Mouse (Mus musculus) MEL (cell line): Measurements from ENCODE around the gene Egfl7. TPM values are rescaled to one million over a fixed set of nuclear protein-coding genes. Genes with fewer than 3 reads are reported as not detected.

Experiments used
- DNase-seq: peaks from one replicate; pipeline ENCODE4 v3.0.0; 2011; ENCODE audit warnings: low read depth, low spot score
- H3K27ac ChIP-seq: 2 replicates; pipeline ENCODE4 v1.5.1; 2012; ENCODE audit warnings: low read depth, mild to moderate bottlenecking, control low read depth, low read length, moderate library complexity; ENCODE audit not compliant: control insufficient read depth
- H3K27me3 ChIP-seq, 2 experiments: fragments of 150-350 bp in 1 of 2; sonication (generic) in 1 of 2; 2 replicates each; pipeline ENCODE4 v1.6.1; 2012; ENCODE audit warnings: low read length in 2 of 2, mild to moderate bottlenecking in 2 of 2, improper control_type of control experiment in 1 of 2, moderate library complexity in 1 of 2; ENCODE audit not compliant: insufficient read depth in 2 of 2, control insufficient read depth in 1 of 2
- H3K36me3 ChIP-seq, 2 experiments: 2 replicates each; pipeline ENCODE4 v1.6.1; 2012 to 2014; ENCODE audit warnings: low read length in 2 of 2, improper control_type of control experiment in 1 of 2, inconsistent platforms in 1 of 2, mild to moderate bottlenecking in 1 of 2; ENCODE audit not compliant: insufficient read depth in 2 of 2, control insufficient read depth in 1 of 2
- H3K4me1 ChIP-seq, 2 experiments: fragments of 150-350 bp in 1 of 2; sonication (generic) in 1 of 2; 2 replicates each; pipeline ENCODE4 v1.6.1; 2012; ENCODE audit warnings: low read length in 2 of 2, improper control_type of control experiment in 1 of 2, mild to moderate bottlenecking in 1 of 2; ENCODE audit not compliant: insufficient read depth in 2 of 2, control insufficient read depth in 1 of 2
- H3K4me3 ChIP-seq, 2 experiments: fragments of 150-350 bp in 1 of 2; sonication (generic) in 1 of 2; 2 replicates each; pipeline ENCODE4 v1.5.1; 2012; ENCODE audit warnings: low read depth in 2 of 2, low read length in 2 of 2, mild to moderate bottlenecking in 2 of 2, moderate library complexity in 2 of 2, control low read depth in 1 of 2, improper control_type of control experiment in 1 of 2; ENCODE audit not compliant: control insufficient read depth in 1 of 2, insufficient read depth in 1 of 2
- H3K79me2 ChIP-seq: 2 replicates; pipeline ENCODE4 v1.6.1; 2012; ENCODE audit warnings: mild to moderate bottlenecking, low read length, moderate library complexity; ENCODE audit not compliant: control insufficient read depth, poor library complexity, insufficient read depth
- H3K9ac ChIP-seq: 2 replicates; pipeline ENCODE4 v1.6.1; 2012; ENCODE audit warnings: low read depth, mild to moderate bottlenecking, control low read depth, low read length, moderate library complexity; ENCODE audit not compliant: control insufficient read depth, poor library complexity, severe bottlenecking
- H3K9me3 ChIP-seq: fragments of 150-350 bp; sonication (generic); replicated peaks from 2 replicates; pipeline ENCODE4 v1.6.1; 2012; ENCODE audit warnings: mild to moderate bottlenecking, low read length, improper control_type of control experiment, moderate library complexity; ENCODE audit not compliant: insufficient read depth
- CHD1 ChIP-seq: IDR thresholded peaks from 2 replicates; pipeline ENCODE4 v1.6.1; 2012; ENCODE audit warnings: low read depth, mild to moderate bottlenecking, inconsistent platforms, low read length, improper control_type of control experiment
- CTCF ChIP-seq, 3 experiments: IDR thresholded peaks in 2 of 3; conservative IDR thresholded peaks in 1 of 3; 2 replicates each; pipeline ENCODE4 v1.5.1; 2011 to 2012; ENCODE audit warnings: low read length in 3 of 3, low read depth in 2 of 3, mild to moderate bottlenecking in 2 of 3, improper control_type of control experiment in 1 of 3, inconsistent platforms in 1 of 3, mixed read lengths in 1 of 3, moderate library complexity in 1 of 3; ENCODE audit not compliant: control insufficient read depth in 1 of 3, insufficient read depth in 1 of 3, poor library complexity in 1 of 3, severe bottlenecking in 1 of 3
- E2F4 ChIP-seq: IDR thresholded peaks from 2 replicates; pipeline ENCODE4 v1.6.1; 2011; ENCODE audit warnings: low read depth, low read length, improper control_type of control experiment, borderline replicate concordance
- GATA1 ChIP-seq: IDR thresholded peaks from 2 replicates; pipeline ENCODE4 v1.6.1; 2011; ENCODE audit warnings: low read depth, low read length, improper control_type of control experiment
- KAT2A ChIP-seq: conservative IDR thresholded peaks from 2 replicates; pipeline ENCODE4 v1.6.1; 2012; ENCODE audit warnings: low read depth, low read length, improper control_type of control experiment, inconsistent platforms
- MAFK ChIP-seq: IDR thresholded peaks from 2 replicates; pipeline ENCODE4 v1.6.1; 2011; ENCODE audit warnings: low read depth, mild to moderate bottlenecking, low read length, improper control_type of control experiment, borderline replicate concordance
- MAZ ChIP-seq: IDR thresholded peaks from 2 replicates; pipeline ENCODE4 v1.6.1; 2012; ENCODE audit warnings: low read depth, mild to moderate bottlenecking, inconsistent platforms, low read length, improper control_type of control experiment
- MEF2A ChIP-seq: IDR thresholded peaks from 2 replicates; pipeline ENCODE4 v1.6.1; 2014; ENCODE audit warnings: low read depth, mild to moderate bottlenecking, inconsistent platforms, low read length, improper control_type of control experiment; ENCODE audit not compliant: poor library complexity, insufficient replicate concordance, severe bottlenecking; ENCODE audit errors: extremely low read depth
- POLR2A ChIP-seq, 2 experiments: IDR thresholded peaks; 2 replicates each; pipeline ENCODE4 v1.6.1; 2011 to 2012; ENCODE audit warnings: low read length in 2 of 2, mild to moderate bottlenecking in 2 of 2, control low read depth in 1 of 2, improper control_type of control experiment in 1 of 2, low read depth in 1 of 2, moderate library complexity in 1 of 2; ENCODE audit not compliant: control insufficient read depth in 1 of 2, insufficient read depth in 1 of 2, poor library complexity in 1 of 2
- TAL1 ChIP-seq: IDR thresholded peaks from 2 replicates; pipeline ENCODE4 v1.6.1; 2012; ENCODE audit warnings: mild to moderate bottlenecking, inconsistent platforms, low read length, moderate library complexity, mixed read lengths
- UBTF ChIP-seq: IDR thresholded peaks from 2 replicates; pipeline ENCODE4 v1.6.1; 2012; ENCODE audit warnings: low read depth, mild to moderate bottlenecking, inconsistent platforms, low read length, improper control_type of control experiment, moderate library complexity, borderline replicate concordance; ENCODE audit not compliant: insufficient read depth
- ZNF384 ChIP-seq: IDR thresholded peaks from 2 replicates; pipeline ENCODE4 v1.6.1; 2012; ENCODE audit warnings: low read depth, mild to moderate bottlenecking, inconsistent platforms, low read length, improper control_type of control experiment
- polyA plus RNA-seq, 2 experiments: library from polyadenylated mRNA; stranded (reverse) in 1 of 2; unstranded in 1 of 2; fragments of >175 nt in 1 of 2; fragments of >200 nt in 1 of 2; gene quantifications; 2 replicates each; pipeline versions ENCODE4 v1.2.1 to v1.2.4; 2012; ENCODE audit warnings: low replicate concordance in 2 of 2, low read depth in 1 of 2; ENCODE audit not compliant: insufficient read length in 2 of 2, insufficient read depth in 1 of 2, missing spikeins in 1 of 2
- total RNA-seq: library from RNA; depleted of rRNA; stranded (reverse); fragments of 300-350 nt; gene quantifications from 2 replicates; pipeline ENCODE4 v1.2.3, GENCODE M21; 2012

The Egfl7 gene
- total and polyA plus RNA-seq, 3 experiments, result 73.9 to 125 TPM; not detected in 1

DNA sequence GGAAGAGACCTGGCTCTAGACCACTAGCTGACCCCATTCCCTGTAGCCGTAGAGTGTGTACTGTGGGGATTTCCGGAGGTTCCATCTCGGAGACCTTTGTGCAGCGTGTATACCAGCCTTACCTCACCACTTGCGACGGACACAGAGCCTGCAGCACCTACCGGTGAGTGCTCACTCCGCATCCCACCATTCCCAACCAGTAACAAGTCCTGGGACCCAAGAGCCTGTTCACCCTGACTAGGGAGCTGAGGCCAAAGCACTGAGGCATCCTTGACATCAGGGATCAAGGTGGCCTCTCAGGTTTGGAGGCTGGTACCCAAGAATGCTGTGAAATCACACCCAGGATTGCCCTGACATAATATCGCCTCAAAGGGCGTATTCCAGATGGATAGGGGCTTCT is 9.5 kb downstream of the Egfl7 start:
- H3K4me3 ChIP-seq, result no peak overlapping the region
- no peaks in the 10 kb centered on the region; the same call in 1 of the 2 replicates for H3K79me2 ChIP-seq
- H3K9me3 ChIP-seq, result no peaks in the 10 kb centered on the region
- no peak for TF ChIP-seq ZNF384
- TF ChIP-seq MEF2A, result no peak
- TF ChIP-seq UBTF, result no peak
- TF ChIP-seq E2F4, result no peak
- no peak for TF ChIP-seq CHD1
- TF ChIP-seq CTCF (IDR thresholded peaks at IDR 0.05 in 2 of 3, conservative IDR thresholded peaks at IDR 0.05 in 1 of 3; ENCODE audit: control insufficient read depth in 1 of 3, insufficient read depth in 1 of 3, low read depth in 2 of 3, low read length in 3 of 3, poor library complexity in 1 of 3, severe bottlenecking in 1 of 3), result no peak
- TF ChIP-seq TAL1, result no peak
- H3K36me3 ChIP-seq, result peaks cover 0 to 9% of the 10 kb centered on the region in 2 experiments; a peak in 2 of 4 replicates
- DNase-seq, result no peak
- H3K4me1 ChIP-seq, result peaks cover 0 to 12% of the 10 kb centered on the region in 2 experiments; a peak in 2 of 4 replicates
- no peak overlapping the region for H3K9ac ChIP-seq
- H3K27ac ChIP-seq, result no peak overlapping the region
- H3K27me3 ChIP-seq, result no peaks in the 10 kb centered on the region

DNA sequence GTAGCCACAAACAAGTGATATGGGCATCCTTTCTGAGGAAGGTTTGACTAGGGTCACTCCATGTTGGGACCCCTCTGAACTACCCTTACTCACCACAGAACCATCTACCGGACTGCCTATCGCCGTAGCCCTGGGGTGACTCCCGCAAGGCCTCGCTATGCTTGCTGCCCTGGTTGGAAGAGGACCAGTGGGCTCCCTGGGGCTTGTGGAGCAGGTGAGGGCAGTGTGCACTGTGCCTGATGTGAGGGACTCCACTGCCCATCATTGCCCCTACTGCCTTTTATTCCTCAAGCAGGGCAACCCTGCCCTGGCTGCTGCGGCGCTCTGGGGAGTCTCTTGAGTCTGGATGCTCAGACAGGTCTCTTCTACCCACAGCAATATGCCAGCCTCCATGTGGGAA is 10.5 kb downstream of the Egfl7 start:
- Histone ChIP-seq H3K4me1 (peaks cover 0 to 12% of the 10 kb centered on the region in 2 experiments; a peak in 2 of 4 replicates), H3K9me3 (no peaks in the 10 kb centered on the region), H3K79me2 (no peaks in the 10 kb centered on the region; the same call in 1 of the 2 replicates), H3K36me3 (peaks cover 0 to 9% of the 10 kb centered on the region in 2 experiments; a peak in 2 of 4 replicates), H3K4me3 (no peak overlapping the region), H3K27me3 (no peaks in the 10 kb centered on the region), H3K27ac (no peak overlapping the region), H3K9ac (no peak overlapping the region)
- TF ChIP-seq MAZ, result no peak
- 0 out of 4 replicates have a peak, but pooled peaks of 1 of the 2 experiments have one; percentile 13 for TF ChIP-seq POLR2A (IDR thresholded peaks at IDR 0.05; ENCODE audit: control insufficient read depth in 1 of 2, insufficient read depth in 1 of 2, low read depth in 1 of 2, low read length in 2 of 2, poor library complexity in 1 of 2)
- TF ChIP-seq MAFK, result no peak
- DNase-seq, result no peak

DNA sequence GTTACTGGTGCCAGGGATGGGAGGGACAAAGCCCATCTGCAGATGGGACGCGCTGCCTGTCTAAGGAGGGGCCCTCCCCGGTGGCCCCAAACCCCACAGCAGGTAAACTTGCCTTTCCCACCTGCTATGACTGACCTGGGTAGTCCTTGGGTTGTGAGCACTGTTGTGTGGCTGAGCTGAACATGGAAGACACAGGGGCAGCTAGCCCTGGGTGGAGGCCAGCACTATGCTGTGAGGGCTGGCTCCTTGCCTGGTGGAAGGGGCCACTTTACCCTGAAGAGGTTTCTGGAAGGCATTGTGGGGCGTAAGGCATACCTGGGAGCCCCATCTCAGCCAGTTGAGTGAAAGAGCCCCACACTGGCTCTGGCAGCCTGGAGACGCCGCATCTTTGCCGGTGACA is 11.1 kb downstream of the Egfl7 start:
- Histone ChIP-seq H3K27me3 (no peaks in the 10 kb centered on the region), H3K9me3 (no peaks in the 10 kb centered on the region), H3K4me3 (no peak overlapping the region), H3K36me3 (peaks cover 0 to 9% of the 10 kb centered on the region in 2 experiments; a peak in 2 of 4 replicates)
- TF ChIP-seq GATA1, result no peak
- TF ChIP-seq MEF2A, result no peak
- TF ChIP-seq E2F4, result no peak
- TF ChIP-seq KAT2A, result no peak
- TF ChIP-seq POLR2A (IDR thresholded peaks at IDR 0.05; ENCODE audit: control insufficient read depth in 1 of 2, insufficient read depth in 1 of 2, low read depth in 1 of 2, low read length in 2 of 2, poor library complexity in 1 of 2), result 0 out of 4 replicates have a peak, but pooled peaks have one; percentile 1 to 3
- no peak for TF ChIP-seq CHD1
- TF ChIP-seq, all 39 proteins: peak for 1
- no peak for DNase-seq
- no peak overlapping the region for H3K9ac ChIP-seq
- H3K79me2 ChIP-seq, result no peaks in the 10 kb centered on the region; the same call in 1 of the 2 replicates
- no peak overlapping the region for H3K27ac ChIP-seq
- H3K4me1 ChIP-seq, result peaks cover 0 to 12% of the 10 kb centered on the region in 2 experiments; a peak in 2 of 4 replicates
